Mouse (Mus musculus) lung, embryonic 14.5 days (tissue): ENCODE results near the gene Hist1h2ab. TPM values are rescaled to one million over a fixed set of nuclear protein-coding genes. Genes with fewer than 3 reads are reported as not detected.
"Not testable (repeated sequence)": the region's sequence is repeated elsewhere in the genome, so short reads cannot be mapped to it uniquely, and the experiment has no call there.

Experiments used
- ATAC-seq: fragments of 200-750 bp; cut with Nextera tagmentation; 2 replicates; pipeline ENCODE4 v1.8.0; 2017; ENCODE audit warnings: mild to moderate bottlenecking, moderate TSS enrichment, moderate library complexity; ENCODE audit not compliant: insufficient read depth
- DNase-seq: peaks from one replicate; pipeline ENCODE4 v3.0.0-alpha.2; 2015
- H3K27ac ChIP-seq: fragments of 300-500 bp; sonication (generic); 2 replicates; pipeline ENCODE4 v1.5.1; 2014; ENCODE audit warnings: low read depth, mild to moderate bottlenecking, moderate library complexity
- H3K27me3 ChIP-seq: fragments of 300-500 bp; sonication (generic); 2 replicates; pipeline ENCODE4 v1.6.1; 2014; ENCODE audit warnings: low read length, control low read depth; ENCODE audit not compliant: insufficient read depth
- H3K36me3 ChIP-seq: fragments of 300-500 bp; sonication (generic); 2 replicates; pipeline ENCODE4 v1.6.1; 2014; ENCODE audit warnings: control low read depth; ENCODE audit not compliant: insufficient read depth
- H3K4me1 ChIP-seq: fragments of 300-500 bp; sonication (generic); 2 replicates; pipeline ENCODE4 v1.6.1; 2014; ENCODE audit warnings: antibody characterized with exemption, control low read depth; ENCODE audit not compliant: insufficient read depth
- H3K4me2 ChIP-seq: fragments of 300-500 bp; sonication (generic); 2 replicates; pipeline ENCODE4 v1.6.1; 2014; ENCODE audit warnings: mild to moderate bottlenecking
- H3K4me3 ChIP-seq: fragments of 300-500 bp; sonication (generic); 2 replicates; pipeline ENCODE4 v1.5.1; 2014; ENCODE audit warnings: low read depth, low read length
- H3K9ac ChIP-seq: fragments of 300-500 bp; sonication (generic); 2 replicates; pipeline ENCODE4 v1.6.1; 2014
- H3K9me3 ChIP-seq: fragments of 300-500 bp; sonication (generic); 2 replicates; pipeline ENCODE4 v1.6.1; 2016; ENCODE audit warnings: low read depth, low read length, control low read depth
- CTCF ChIP-seq: IDR thresholded peaks from 2 replicates; pipeline ENCODE4 v1.5.1; 2016; ENCODE audit warnings: antibody characterized with exemption, low read depth
- WGBS: fragments of 180-500 bp; shearing (Covaris S2); extraction: QIAGEN DNeasy Blood & Tissue Kit; methylation state at CpG from one replicate; pipeline ENCODE4 v1.1.7; 2014; 5-methylcytosine and 5-hydroxymethylcytosine counted together
- polyA plus RNA-seq: library from polyadenylated mRNA; unstranded; fragments of >200 nt; fragmentation: Nextera tagmentation; extraction: Ambion mirVana; gene quantifications from 2 replicates; pipeline ENCODE4 v1.2.1, GENCODE M21; 2014

Gene Hist1h2ab
- polyA plus RNA-seq, 1 experiment from 2014 or later, result 71.5 TPM

DNA sequence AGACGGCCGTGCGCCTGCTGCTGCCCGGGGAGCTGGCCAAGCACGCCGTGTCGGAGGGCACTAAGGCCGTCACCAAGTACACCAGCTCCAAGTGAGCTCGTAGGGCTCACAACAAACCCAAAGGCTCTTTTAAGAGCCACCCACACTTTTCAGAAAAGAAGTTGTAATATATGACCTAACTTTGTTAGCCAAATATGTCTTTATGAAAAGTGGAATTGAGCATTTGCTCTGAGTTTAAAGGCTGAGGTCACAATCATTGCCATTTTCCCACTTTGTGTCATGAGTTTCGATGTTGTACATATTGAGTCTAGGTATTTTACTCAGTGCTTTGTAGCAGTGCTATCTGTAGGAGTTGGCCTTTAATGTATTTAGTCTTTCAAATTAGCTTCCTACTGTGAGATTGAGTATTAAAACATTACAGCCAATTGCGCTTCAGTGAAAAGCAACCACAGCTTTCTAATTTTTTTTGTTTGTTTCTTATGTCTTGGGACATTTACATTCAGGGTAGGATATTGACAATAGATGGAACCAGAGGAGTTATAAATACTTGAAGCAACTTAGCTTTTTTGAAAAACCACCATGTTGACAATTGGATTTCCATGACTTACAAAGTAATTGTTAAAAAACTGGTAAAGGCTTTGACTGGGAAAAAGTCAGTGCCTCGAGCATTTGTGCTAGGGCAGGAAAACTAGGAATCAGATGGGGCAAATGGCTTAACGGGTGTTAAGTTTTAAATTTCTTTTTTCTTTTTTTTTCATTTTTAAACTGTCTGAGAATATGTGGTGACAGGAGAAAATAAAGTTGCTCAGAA is 3.6 kb upstream of the Hist1h2ab start:
- Histone ChIP-seq H3K4me2 (peak overlapping the region; percentile 91), H3K27me3 (no peaks in the 10 kb centered on the region), H3K4me1 (peaks cover 8% of the 10 kb centered on the region), H3K4me3 (peak overlapping the region; percentile 45), H3K9ac (peak overlapping the region; percentile 62), H3K9me3 (no peaks in the 10 kb centered on the region), H3K27ac (peak overlapping the region; percentile 100), H3K36me3 (no peaks in the 10 kb centered on the region)
- ATAC-seq (no peak; the same call in 1 of the 2 replicates), DNase-seq (peak; percentile 73)
- WGBS, result 2% methylated on average over 10 of the region's 13 CpGs
- no peak for TF ChIP-seq CTCF

DNA sequence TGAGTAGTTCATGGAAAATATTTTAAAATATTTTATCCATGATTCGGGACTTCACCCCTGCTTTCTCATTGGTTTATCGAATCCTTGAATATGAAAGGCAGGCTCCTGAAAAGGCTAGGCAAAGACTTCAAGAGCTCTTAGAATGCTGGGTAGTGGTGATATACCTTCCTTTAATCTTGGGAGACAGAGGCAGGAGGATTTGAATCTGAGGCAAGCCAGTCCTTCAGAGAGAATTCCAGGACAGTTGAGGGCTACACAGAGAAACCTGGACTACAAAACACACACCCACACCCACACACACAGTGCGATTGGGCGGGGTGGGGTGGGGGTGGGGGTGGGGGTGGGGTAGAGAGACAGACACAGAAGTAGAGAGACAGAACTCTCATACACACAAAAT is 3.0 kb upstream of the Hist1h2ab start:
- Histone ChIP-seq H3K27ac (peak overlapping the region; percentile 100), H3K4me2 (peak overlapping the region; percentile 91), H3K9me3 (no peaks in the 10 kb centered on the region), H3K36me3 (no peaks in the 10 kb centered on the region), H3K4me3 (peak overlapping the region; percentile 45), H3K4me1 (peaks cover 8% of the 10 kb centered on the region), H3K27me3 (no peaks in the 10 kb centered on the region), H3K9ac (peak overlapping the region; percentile 62)
- 6% methylated on average over 4 of the region's 4 CpGs for WGBS
- TF ChIP-seq CTCF, result no peak
- DNase-seq (peak; percentile 64), ATAC-seq (no peak)

DNA sequence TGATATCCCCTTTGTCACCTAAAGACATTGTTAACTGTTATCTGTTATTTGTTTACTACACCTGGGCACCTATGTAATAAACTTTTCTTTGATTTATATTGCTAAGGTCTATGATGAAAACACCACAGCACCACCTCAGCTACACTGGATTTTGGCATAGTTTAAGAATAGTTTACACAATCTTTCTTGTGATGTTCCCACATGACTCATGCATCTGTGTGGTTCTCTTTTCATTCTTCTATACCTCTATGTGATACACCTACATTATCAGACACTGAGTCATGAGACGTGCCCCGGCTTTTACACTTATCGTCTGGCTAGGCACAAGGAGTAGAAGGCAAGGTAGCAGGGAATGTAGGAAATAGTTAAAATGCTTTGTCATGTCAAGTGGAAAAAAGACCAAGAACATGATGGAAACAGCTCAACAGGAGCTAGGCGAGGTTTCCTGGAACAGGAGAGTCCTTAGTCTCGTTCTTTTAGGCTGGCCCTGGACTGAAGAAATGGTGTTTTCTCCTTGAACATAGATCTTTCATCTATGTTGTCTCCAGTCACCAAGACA is 1.3 kb upstream of the Hist1h2ab start:
- no peaks in the 10 kb centered on the region for H3K9me3 ChIP-seq
- WGBS, result 90% methylated on average over 5 of the region's 5 CpGs
- ATAC-seq (no peak), DNase-seq (no peak)
- no peak overlapping the region for H3K4me3 ChIP-seq
- H3K4me1 ChIP-seq, result peaks cover 12% of the 10 kb centered on the region
- no peak overlapping the region for H3K9ac ChIP-seq
- H3K4me2 ChIP-seq, result no peak overlapping the region
- no peak for TF ChIP-seq CTCF
- no peaks in the 10 kb centered on the region for H3K27me3 ChIP-seq
- no peaks in the 10 kb centered on the region for H3K36me3 ChIP-seq
- peak overlapping the region; percentile 98 for H3K27ac ChIP-seq

DNA sequence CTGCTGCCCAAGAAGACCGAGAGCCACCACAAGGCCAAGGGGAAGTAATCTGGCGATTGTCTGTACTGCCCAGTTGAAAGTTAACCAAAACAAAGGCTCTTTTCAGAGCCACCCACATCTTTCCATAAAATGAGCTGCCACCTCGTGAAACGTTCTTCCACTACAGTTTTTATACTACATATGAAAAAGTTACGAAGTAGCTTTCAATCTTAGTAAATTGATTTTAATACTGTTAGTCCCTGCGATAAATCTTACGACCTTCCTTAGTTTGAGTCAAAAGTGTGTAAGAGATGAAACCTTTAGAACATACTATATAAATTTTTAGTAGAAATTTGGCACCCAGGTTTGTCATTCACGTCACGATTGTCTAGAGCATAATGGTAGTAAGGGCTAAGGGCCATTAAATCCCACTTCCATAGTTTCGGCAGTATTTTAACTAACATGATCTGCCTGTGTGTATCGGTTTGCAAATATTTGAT is 591 bp downstream of the Hist1h2ab start:
- H3K4me2 ChIP-seq, result peak overlapping the region; percentile 64
- no peak for TF ChIP-seq CTCF
- 0 out of 2 replicates have a peak, but pooled peaks have one; percentile 18 for ATAC-seq
- H3K27me3 ChIP-seq, result no peaks in the 10 kb centered on the region
- peak overlapping the region; percentile 56 for H3K9ac ChIP-seq
- peak overlapping the region; percentile 41 for H3K4me3 ChIP-seq
- peaks cover 12% of the 10 kb centered on the region for H3K4me1 ChIP-seq
- H3K27ac ChIP-seq, result peak overlapping the region; percentile 98
- H3K36me3 ChIP-seq, result no peaks in the 10 kb centered on the region
- DNase-seq, result peak; percentile 72
- WGBS, result under 1% methylated on average over 11 of the region's 11 CpGs
- no peaks in the 10 kb centered on the region for H3K9me3 ChIP-seq

DNA sequence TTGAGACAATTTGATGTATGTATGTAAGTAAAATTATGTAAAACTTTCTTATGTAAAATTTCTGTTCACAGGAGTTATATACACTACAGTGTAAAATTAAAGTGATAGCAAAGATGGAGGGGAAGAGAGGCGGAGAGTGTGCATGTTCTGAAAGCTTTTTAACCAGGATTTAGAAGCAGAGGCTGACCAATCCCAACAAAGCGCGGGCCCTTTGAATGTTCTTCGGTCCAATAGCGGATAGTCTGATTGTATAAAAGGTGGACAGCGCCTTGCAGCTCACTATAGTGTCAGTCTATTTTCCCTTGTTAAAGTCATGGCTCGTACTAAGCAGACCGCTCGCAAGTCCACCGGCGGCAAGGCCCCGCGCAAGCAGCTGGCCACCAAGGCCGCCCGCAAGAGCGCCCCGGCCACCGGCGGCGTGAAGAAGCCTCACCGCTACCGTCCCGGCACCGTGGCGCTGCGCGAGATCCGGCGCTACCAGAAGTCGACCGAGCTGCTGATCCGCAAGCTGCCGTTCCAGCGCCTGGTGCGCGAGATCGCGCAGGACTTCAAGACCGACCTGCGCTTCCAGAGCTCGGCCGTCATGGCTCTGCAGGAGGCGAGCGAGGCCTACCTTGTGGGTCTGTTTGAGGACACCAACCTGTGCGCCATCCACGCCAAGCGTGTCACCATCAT is 1.3 kb downstream of the Hist1h2ab start, which contains the start of gene Hist1h3b:
Gene Hist1h3b (plus strand): TSS at position 201 of the 675 bp plus-strand sequence.
- H3K4me1 ChIP-seq, result peaks cover 12% of the 10 kb centered on the region
- H3K27ac ChIP-seq, result peak within 1 kb of the TSS; percentile 98
- not testable (repeated sequence) for H3K9me3 ChIP-seq, H3K27me3 ChIP-seq, H3K36me3 ChIP-seq
- peak within 1 kb of the TSS; percentile 76 for H3K9ac ChIP-seq
- peak within 1 kb of the TSS; percentile 41 for H3K4me3 ChIP-seq
- peak within 1 kb of the TSS; percentile 82 for H3K4me2 ChIP-seq
- peak; percentile 91 for ATAC-seq
- WGBS, result under 1% methylated on average over 15 of the region's 47 CpGs
- DNase-seq, result peak; percentile 99

DNA sequence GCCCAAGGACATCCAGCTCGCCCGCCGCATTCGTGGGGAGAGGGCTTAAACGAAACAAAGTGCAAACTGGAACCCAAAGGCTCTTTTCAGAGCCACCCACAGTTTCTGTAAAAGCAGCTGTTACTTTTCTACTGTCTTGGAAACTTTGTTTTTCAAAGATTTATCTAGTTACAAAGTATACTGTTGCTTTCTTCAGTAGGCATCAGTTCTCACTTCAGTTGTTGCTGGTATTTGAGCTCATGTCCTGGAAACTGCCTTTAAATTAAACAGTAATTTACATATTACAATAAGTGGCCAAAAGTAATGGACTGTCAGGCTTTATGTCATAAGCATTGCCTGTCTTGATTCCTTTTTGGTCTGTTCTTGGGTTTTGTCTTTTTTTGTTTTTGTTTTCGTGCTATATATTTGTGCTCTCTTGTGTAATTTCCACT is 1.8 kb downstream of the Hist1h2ab start:
- 1% methylated on average over 6 of the region's 6 CpGs for WGBS
- ATAC-seq, result no peak
- H3K9ac ChIP-seq, result peak overlapping the region; percentile 76
- TF ChIP-seq CTCF, result no peak
- peak overlapping the region; percentile 82 for H3K4me2 ChIP-seq
- H3K36me3 ChIP-seq, result no peaks in the 10 kb centered on the region
- H3K4me1 ChIP-seq, result peaks cover 11% of the 10 kb centered on the region
- H3K27me3 ChIP-seq, result no peaks in the 10 kb centered on the region
- H3K4me3 ChIP-seq, result peak overlapping the region; percentile 41
- no peaks in the 10 kb centered on the region for H3K9me3 ChIP-seq
- peak overlapping the region; percentile 97 for H3K27ac ChIP-seq
- peak; percentile 54 for DNase-seq
